Mouse (Mus musculus): Measurements from ENCODE around the gene C530008M17Rik.
"Not testable (repeated sequence)": the region's sequence is repeated elsewhere in the genome, so short reads cannot be mapped to it uniquely, and the experiment has no call there.

Gene C530008M17Rik

DNA sequence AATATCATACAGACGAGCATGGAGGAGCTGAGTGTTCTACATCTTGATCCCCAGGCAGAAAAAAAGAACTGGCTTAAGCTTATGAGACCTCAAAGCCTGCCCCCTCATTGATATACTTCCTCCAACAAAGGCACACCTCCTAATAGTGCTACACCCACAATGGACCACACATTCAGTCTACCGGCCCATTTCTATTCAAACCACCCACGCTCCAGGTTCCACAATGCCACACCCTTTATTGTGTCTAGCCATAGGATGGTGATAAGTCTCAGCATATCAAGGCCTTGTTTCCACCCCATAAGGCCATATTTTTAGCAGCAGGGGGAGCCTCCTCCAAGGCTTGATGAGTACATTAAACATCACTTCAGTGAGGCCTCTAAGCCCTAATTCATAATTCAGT lies 254.5 kb downstream of the C530008M17Rik start:
- DNase-seq, result no peak

DNA sequence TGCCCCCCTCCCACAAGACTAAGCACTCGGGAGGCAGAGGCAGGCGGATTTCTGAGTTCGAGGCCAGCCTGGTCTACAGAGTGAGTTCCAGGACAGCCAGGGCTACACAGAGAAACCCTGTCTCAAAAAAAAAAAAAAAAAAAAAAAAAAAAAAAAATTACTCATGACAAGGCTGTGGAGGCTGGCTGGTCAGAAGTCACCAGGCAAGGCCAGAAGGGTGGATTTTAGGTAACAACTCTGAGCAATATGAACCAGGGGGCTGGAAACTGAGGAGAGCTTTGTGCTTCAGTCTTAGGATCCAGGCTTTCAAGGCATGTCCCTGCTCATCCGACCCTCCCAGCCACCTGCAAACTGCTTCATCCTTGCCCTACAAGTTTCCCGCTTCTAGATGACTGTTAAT lies 256.2 kb downstream of the C530008M17Rik start:
- not testable (repeated sequence) for DNase-seq

- no peak for DNase-seq
These were observed 266.5 kb downstream of the C530008M17Rik start for GRCm38 (mm10) chr5:76922833-76923232.

Measured in kidney, adult 18-20 months (tissue).